Mouse (Mus musculus): ENCODE measurements around the gene Baiap2l1.

Gene Baiap2l1

DNA sequence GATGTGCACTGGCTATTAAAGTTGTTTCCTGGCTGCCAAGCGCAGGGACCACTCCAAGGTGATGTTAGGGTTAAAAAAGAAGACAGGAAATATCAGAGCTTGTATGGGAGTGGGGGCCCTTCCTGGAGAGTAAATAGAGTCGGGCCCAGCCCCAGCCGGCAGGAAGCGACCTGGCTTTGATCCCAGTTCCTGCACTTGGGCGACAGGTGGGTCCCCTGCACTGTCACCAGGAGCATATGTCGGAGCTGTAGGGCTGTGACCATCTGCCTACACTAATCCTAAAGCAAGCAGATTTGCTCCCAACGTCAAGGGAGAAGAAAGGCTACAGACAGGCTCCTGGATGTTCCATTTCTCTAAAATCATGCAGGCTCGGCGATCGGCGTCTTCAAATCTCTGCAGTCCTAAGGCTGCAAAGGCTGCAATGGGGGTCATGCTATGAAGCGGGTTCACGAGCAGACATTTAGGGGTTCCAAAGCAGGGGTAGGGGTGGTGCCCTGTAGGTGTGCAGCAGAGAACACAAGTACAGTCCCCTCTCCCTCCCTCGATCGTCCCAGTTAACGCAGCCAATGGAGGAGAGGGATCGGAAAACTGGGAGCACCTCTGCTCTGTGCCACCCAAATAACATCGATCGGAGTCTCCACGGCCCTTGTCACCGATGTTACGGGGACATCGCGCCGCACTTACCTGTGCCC, 135.0 kb downstream of the Baiap2l1 start:
- DNase-seq, result peak; percentile 71

GRCm38 (mm10) chr5:144221305-144221704, 136.6 kb downstream of the Baiap2l1 start:
- peak; percentile 66 for DNase-seq

GRCm38 (mm10) chr5:144219936-144220335, 138.0 kb downstream of the Baiap2l1 start:
- no peak for DNase-seq

GRCm38 (mm10) chr5:144219306-144219705, 138.6 kb downstream of the Baiap2l1 start:
- no peak for DNase-seq

GRCm38 (mm10) chr5:144218061-144218460, 139.9 kb downstream of the Baiap2l1 start:
- DNase-seq, result no peak

DNA sequence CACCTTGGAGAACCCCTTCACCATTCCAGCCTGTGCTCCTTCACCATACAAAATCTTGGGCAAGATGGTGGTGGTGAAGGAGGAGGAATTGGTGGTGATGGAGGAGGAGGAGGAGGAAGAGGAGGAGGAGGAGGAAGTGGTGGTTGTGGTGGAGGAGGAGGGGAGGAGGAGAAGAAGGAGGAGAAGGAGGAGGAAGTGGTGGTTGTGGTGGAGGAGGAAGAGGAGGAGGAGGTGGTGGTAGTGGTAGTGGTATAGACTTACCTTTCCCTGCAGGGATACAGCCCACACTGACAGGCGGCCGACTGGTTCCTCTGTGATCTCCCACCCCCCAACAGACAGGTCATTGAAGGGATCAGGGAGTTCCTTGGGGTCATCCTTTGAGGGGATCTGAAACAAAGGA, 141.9 kb downstream of the Baiap2l1 start:
- DNase-seq, result peak; percentile 30

Measured in thymus, postnatal 14 days (tissue).